Mouse (Mus musculus): ENCODE measurements around the gene Nfatc4.

Gene Nfatc4

DNA sequence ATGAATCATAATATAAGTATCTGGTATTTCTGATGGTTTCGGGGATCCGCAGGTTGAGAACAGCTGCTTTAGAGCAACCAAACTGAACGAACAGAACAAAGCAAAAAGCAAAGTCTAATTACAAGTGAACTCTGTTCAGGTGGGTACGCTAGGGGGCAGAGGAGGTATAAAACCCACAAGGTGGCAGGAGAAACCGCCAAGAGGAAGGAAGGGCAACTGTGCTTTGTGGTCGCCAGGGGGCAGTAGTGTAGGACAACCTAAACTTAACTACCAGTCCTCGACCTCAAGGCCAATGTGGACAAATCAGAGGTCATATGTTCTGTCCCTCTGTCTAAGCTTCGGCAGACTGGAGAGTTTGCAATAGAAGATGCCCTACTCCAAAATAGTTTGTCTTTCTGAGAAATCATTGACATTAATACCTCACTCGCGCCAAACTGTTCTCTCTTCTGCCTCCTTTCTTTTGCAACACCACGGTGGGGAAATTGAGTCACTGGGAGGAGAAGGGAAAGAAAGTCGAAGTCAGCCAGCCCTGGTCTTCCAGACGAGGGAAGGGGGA lies 431 bp upstream of the Nfatc4 start:
- peak; percentile 92 for DNase-seq (ENCODE audit: low read depth)

DNA sequence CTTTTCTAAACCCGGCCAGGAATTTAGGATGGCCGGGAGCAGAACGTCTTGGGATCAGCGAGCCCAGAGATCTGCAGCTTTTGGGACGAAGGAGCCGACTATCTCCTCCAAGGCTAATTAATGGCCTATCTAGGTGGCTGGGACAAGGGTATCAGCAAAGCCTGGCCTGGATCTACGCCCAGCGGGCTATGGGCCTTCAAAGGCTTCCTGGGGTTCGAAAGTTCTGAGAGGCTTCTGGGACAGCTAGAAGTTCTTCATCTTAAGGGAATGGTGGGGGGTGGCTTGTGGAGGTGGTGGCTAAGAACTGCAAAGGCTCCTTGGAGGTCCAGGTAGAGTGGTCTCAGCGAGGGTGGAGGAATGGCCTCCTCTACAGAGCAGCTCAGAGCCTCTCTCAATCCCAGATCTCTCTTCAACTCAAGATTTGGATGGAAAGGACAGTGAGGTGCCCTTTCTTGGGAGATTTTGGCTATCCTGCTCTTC lies 1.1 kb downstream of the Nfatc4 start:
- peak; percentile 68 for DNase-seq (ENCODE audit: low read depth)

DNA sequence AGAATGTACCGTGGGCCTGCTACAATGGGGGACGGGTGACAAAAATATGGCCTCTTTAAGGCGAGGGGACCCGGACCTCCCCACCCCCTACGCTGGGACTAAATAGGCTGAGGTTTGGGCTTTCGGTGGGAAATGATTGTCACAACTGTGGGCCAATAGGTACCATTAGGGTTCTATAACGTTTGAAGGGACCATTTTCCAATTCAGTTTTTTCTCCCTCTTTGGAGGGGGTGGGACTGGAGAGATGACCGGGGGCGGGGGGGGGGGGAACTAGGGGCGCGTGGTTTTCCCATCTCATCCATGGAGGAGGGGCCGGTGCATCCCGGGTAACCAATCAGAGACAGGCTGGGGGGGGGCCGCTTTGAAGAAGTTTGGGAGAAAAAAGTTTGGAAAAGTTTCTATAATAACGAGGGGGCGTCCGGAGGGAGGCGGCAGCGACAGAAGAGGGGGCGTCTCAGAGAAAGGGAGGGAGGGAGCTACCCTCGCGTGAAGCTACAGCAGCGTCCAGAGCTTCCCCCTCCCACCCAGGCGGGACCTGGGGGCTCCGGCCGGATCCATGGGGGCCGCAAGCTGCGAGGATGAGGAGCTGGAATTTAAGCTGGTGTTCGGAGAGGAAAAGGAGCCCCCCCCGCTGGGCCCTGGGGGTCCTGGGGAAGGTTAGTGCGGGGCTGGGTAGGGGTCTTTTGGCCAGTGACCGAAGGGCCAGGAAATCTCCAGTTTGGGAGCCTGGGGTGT lies 1.7 kb downstream of the Nfatc4 start:
- DNase-seq (ENCODE audit: low read depth): peak; percentile 90

DNA sequence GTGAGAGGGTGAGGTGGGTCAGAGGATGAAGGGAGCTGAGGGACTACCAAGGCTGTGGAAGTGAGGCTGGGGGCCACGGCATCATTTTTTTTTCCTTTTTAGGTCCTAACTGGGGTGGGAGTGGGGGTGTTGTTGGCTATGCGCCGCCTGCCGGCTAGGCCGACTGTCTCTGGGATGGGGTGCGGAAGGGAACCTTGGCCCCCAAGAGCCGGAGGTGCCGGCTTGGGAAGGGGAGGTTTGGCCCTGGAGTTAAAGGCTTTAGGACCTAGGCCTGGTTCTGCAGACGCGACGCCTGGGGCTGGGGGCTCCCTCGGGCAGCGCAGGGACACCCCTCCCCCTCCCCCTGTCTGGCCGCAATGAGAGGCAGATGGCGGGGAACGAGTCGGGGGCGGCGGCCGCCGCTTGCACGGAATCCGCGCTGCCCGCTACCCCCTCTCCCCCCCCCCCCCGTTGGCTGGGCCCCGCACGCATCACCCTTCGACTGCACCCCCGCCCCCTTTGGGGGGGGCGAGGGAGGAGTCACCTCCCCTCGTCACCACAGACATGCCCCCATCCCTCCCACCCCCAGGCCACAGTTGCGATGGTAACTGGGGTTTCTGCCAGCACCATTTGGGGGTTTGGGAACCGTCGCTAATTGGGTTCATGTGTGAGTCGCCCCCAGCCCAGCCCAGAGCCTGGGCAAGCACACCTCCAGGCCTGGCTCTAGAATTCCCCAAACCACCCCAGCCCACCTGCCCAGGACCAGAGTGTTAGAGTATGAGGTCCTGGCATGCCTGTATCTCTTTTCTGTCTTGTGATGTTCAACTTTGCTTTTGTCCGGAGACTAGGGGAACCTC lies 2.5 kb downstream of the Nfatc4 start:
- peak; percentile 88 for DNase-seq (ENCODE audit: low read depth)

DNA sequence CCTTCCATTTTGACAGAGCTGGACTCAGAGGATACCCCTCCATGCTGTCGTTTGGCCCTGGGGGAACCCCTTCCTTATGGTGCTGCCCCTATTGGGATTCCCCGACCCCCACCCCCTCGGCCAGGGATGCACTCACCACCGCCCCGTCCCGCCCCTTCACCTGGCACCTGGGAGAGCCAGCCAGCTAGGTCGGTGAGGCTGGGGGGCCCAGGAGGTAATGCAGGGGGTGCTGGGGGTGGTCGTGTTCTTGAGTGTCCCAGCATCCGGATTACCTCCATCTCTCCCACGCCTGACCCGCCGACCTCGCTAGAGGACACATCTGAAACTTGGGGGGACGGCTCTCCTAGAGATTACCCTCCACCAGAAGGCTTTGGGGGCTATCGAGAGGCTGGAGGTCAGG lies 3.2 kb downstream of the Nfatc4 start:
- DNase-seq (ENCODE audit: low read depth): no peak

DNA sequence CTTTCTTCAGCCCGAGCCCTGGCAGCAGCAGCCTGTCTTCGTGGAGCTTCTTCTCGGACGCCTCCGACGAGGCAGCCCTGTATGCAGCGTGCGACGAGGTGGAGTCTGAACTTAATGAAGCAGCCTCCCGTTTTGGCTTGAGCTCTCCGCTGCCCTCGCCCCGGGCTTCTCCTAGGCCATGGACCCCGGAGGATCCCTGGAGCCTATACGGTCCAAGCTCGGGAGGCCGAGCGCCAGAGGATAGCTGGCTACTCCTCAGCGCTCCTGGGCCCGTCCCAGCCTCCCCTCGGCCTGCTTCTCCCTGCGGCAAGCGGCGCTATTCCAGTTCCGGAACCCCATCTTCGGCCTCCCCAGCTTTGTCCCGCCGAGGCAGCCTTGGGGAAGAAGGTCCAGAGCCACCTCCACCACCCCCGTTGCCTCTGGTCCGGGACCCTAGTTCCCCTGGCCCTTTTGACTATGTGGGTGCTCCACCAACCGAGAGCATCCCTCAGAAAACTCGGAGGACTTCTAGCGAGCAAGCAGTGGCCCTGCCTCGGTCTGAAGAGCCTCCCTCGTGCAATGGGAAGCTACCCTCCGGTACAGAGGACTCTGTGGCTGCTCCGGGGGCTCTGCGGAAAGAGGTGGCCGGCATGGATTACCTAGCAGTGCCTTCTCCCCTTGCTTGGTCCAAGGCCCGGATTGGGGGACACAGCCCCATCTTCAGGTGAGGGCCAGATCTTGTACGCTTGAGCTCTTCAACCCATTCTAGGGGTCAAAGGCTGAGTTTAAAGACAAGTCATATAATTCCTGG lies 3.8 kb downstream of the Nfatc4 start:
- no peak for DNase-seq (ENCODE audit: low read depth)

DNA sequence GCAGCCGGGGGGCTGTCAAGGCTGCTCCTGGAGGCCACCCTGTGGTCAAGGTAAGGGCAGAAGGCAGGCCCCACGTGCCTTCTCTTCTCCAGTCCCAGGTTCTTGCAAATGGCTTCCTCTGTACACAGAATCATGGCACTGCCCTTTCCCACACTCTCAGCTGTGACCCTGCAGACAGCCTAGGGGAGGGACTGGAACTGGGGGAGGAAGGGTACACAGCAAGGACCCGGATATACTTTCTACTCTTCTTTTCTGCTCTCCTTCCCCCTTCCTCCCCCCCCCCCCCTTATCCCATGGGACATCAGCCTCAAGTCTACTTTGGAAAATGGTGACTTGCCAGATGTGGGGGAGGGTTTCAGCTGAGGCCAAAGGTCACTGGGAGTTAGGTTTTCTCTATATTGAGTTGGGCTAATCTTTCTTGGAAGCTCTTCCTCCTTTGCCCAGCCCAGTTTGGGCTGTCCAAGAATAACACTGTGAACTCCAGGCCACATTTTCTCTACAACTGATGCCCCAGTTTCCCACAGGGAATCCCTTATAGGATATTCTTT lies 5.8 kb downstream of the Nfatc4 start:
- peak; percentile 52 for DNase-seq (ENCODE audit: low read depth)

DNA sequence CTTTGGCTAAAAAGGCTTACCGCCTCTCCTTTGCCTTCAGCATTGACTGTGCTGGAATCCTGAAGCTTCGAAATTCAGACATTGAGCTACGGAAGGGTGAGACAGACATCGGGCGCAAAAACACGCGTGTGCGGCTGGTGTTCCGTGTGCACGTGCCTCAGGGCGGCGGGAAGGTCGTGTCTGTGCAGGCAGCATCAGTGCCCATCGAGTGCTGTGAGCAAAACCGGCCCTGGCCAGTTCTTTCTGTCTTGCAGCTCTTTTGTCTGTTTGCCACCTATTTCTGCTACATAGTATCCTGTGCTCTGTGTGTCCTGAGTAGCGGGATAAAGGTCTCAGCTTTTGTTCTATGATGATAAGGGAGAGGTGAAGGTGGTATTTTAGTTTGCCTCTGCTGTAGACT lies 6.9 kb downstream of the Nfatc4 start:
- DNase-seq (ENCODE audit: low read depth): no peak

DNA sequence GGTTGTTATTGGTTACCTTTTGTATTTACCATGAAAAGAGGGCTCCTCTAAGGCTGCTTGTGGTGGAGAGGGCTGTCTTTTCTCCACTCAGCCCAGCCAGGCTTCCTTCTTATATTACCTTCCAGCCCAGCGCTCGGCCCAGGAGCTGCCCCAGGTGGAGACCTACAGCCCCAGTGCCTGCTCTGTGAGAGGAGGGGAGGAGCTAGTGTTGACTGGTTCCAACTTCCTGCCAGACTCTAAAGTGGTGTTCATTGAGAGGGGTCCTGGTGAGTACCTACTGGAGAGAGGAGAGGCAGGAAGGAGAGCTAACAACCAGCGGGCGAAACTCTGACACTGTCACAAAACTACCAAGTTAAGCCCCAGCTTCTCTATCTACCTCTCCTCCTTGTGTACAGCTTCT lies 7.4 kb downstream of the Nfatc4 start:
- no peak for DNase-seq (ENCODE audit: low read depth)

DNA sequence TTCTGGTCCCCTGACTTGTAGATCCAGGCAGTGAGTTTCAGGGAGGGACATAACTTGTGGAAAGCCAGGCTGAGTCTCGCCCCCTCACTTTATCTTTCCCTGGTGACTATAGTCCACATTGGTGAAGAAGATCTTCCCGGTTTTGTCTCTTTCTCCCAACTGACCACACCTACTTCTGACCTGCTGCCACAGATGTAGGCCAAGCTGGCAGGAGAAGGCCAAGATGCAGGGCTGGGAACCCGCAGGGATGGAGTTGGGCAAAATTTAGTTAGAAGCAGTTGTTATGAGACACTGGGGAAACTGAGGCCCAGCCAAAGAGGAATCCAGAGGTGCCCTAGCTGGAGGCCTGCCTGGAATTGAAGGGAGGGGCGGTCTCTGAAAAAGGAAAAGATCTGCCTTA lies 10.2 kb downstream of the Nfatc4 start:
- no peak for DNase-seq (ENCODE audit: low read depth)

DNA sequence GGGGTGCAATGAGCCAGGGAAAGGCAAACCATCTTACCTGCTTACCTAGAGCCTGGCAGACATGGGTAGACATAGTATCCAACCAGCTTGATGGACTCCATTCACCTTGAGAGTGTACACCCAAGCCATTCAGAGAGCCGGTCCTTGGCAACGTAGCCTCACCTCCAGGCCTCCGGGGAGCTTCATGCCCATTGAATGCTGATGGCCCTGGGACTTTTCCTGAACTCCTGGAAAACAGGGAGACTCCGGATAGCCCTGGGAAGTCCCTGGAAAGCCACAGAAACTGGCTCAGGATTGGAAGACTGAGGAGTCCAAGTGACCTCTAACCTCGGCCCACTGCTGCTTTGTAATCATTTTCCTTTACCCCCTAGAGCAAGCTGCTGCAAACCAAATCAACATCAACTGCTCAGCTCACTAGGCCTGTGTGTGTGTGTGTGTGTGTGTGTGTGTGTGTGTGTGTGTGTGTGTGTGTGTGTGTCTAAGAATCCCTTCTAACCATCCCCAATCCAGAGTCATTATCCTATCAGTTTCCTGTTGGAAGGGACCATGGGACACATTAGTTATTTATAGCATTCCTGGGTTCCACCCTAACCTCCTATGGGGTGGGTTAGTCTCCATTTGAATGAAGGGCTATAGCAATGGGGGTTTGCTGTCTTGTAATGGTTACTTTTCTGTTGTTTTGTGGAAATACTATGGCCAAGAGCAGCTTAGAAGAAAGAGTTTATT lies 12.0 kb downstream of the Nfatc4 start:
- no peak for DNase-seq (ENCODE audit: low read depth)

DNA sequence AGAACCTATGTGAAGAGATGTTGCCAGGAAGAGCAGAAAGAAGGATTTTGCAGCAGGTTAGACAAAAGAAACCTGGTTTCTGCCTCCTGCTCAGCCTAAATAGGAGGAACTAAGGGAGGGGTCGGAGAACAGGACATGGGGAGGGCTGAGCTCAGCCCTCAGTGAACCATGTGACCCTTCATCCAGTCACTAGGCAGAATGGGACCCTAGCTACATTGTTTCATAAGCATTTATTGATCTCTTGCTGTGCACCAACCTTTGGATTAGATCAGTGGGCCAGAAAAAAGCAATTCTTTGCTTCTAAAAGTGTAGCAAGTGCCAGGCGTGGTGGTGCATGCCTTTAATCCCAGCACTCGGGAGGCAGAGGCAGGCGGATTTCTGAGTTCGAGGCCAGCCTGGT lies 15.4 kb downstream of the Nfatc4 start:
- DNase-seq (ENCODE audit: low read depth): no peak

DNA sequence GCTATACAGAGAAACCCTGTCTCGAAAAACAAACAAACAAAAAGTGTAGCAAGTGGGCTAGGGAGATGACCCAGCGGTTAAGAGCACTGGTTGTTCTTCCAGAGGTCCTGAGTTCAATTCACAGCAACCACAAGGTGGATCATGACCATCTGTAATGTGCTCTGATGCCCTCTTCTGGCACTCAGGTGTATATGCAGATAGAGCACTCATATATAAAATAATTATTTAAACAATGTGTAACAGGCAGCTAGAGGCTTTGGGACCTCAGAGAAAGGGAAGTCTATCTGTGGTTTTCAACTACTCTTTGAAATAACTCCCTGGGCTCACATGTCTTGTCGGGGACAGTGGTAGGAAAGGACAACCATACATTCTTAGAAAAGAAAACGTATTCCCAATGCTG lies 15.8 kb downstream of the Nfatc4 start:
- no peak for DNase-seq (ENCODE audit: low read depth)

DNA sequence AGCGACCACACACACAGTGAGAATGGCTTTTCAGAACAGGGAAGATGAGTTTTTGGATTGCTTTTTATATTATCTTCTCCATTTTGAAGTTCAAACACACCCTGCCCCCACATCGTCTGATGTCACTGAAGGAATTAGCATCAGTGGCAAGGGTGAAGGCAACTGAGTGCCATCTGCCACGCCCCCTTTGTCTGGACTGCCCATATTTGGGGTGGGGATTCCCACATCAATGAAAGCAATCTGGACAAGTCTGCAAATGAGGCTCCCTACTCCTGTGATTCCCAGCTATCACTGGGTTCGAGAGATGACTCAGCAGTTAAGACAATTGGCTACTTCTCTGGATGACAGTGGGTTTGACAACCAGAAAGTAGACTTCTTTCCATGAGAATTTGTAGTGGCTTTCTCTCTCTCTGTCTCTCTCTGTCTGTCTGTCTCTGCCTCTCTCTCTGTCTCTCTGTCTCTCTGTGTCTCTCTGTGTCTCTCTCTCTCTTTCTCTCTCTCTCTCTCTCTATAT lies 18.0 kb downstream of the Nfatc4 start:
- no peak for DNase-seq (ENCODE audit: low read depth)

DNA sequence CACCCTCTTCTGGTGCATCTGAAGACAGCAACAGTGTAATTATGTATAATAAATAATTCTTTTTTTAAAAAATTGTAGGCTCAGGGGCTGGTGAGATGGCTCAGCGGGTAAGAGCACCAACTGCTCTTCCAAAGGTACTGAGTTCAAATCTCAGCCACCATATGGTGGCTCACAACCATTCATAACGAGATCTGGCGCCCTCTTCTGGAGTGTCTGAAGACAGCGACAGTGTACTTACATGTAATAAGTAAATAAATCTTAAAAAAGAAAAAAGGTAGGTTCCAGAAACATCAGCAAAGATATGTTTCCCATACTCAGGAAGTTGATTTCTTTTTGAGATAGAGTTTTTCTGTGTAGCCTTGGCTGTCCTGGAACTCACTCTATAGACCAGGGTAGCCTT lies 19.9 kb downstream of the Nfatc4 start:
- no peak for DNase-seq (ENCODE audit: low read depth)

DNA sequence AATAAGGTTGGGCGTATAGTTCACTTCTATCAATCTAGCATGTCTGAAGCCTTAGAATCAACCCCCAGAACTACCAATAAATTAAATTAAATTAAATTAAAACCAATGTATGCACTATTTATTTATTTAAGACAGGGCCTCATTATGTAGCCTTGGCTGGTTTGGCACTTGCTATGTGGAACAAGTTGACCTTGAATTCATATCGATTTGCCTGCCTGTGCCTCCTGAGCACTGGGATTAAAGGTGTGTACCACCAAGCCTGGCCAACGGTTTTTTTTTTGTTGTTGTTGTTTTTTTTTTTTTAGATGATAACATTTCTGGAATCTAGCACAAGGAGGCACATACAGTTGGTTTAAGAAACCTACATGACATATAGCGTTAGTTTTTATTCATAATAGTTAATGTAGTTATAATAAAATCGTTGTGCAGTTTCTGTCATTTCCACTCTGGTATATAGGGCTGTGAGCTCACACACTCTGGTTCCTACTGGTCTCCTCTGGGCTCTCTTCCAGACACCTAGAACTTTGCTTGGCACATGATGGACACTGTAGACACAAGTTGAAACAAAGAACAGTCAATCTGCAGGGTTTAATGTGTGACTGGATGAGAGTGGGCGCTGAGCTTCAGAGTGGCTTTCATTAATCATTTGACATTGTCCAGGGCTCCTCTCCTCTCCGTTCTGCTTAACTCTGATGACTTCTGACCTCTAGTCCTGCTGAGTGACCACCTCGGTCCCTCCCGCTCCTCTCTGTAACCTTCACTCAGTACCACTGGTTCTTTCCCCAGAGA lies 22.8 kb downstream of the Nfatc4 start:
- DNase-seq (ENCODE audit: low read depth): no peak

DNA sequence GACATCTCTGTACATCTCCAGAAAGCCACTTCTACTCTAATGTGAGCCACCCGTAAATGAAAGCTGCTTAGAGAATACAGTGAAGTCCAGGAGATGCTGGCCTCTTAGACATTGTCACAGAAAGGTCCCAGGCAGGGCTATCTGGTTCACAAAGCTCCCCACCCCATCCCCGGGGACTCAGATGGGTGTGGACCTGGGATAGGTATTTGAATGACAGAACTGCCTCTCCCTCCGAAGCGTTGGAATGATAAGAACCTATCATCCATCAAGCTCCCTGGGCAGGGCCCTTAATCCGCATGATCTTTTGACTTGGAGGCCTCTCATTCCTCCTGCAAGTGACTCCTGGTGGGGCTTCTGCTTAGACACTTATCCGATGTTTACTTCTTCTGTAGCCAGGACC lies 27.9 kb downstream of the Nfatc4 start:
- DNase-seq (ENCODE audit: low read depth): no peak

DNA sequence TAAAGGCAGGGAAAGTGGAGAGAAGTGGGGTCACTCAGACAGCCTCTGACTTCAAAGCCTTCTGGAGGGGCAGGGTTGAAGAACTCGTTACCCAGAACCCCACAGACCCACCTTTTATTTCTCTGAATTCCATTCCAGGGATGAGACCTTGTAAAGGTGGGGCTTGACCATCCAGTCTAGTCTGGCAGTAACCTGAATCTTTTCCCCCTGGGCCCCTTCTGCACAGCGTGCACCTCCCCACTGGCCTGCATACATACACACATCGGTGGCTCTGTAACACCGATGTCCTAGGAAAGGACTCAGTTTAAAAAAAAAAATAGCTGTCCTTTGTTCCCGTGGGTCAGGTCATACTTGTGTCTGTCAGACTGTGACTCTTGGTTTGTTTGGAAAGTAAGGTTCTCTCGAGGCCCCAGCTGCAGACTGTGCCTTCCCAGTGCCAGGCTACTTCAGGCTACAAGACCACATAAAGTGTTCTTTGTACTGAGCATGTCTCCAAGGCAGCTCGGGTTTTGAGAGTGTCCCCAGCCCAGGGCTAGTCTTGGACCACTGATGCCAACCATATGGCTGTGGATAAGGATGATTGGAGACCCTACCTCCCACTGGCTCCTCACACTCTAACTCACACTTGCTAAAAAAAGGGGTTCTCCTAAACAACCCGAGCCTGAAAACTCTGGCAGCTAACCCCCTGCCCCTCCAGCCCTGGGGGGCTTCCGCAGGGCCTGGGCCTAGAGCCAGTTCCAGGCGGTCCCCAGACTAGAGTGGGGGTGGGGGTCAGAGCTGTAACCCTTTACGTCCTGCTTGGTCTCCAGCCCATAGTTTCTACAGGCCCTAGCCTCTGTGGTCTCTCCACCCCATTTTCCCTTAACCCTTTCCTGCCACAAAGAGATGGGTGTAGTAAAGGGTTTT lies 30.0 kb downstream of the Nfatc4 start:
- no peak for DNase-seq (ENCODE audit: low read depth)

DNA sequence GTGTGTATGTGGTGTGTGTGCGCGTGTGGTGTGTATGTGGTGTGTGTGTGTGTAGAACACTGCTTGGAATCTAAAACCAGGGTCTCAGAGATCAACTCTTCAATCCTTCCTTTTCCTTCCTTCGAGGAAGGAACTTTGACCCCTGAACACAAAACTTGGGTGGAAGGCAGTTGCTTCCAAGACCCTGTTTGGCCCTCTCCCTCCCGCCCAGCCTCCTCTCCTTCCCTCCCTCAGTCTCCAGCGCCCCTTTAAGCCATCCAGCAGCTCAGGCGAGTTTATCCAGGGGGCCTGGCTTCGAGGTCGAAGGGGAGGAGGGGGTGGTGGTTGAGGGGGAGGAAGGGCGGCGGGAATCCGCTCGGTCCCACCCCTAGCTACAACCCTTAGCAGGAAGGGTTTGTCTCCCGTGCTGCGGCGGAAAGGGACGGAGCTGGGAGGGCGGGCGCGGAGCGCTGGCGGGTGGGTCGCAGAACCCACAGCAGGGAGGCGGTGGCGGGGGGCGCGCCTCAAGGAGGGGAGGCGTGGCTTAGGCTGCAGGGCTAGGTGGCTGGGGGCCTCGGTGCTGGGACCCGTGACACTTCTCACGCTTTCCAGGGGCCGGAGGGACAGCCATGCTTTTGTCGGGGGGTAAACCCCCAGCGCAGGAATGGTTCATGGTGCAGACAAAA lies 30.8 kb downstream of the Nfatc4 start, which contains the start of gene Nynrin:
Gene Nynrin, plus strand, starts transcription at position 390 of the 665 bp plus-strand sequence.
- DNase-seq (ENCODE audit: low read depth): peak; percentile 70

Data from NIH3T3 (cell line).